Mouse (Mus musculus): ENCODE results near the gene Elovl2. TPM values are rescaled to one million over a fixed set of nuclear protein-coding genes. Genes with fewer than 3 reads are reported as not detected.

Gene Elovl2
- polyA plus RNA-seq, 1 experiment from 2014 or later: 51.4 TPM

Other genes starting within 250 kb of the Elovl2 start
- 71.7 and 81.0 TPM in 2 replicates for gene Pak1ip1, start 219.4 kb downstream of the Elovl2 start, polyA plus RNA-seq (2015; fragmentation: Nextera tagmentation; extraction: Ambion mirVana)
- 109 and 113 TPM in 2 replicates for gene Tmem14c, start 204.1 kb downstream of the Elovl2 start, polyA plus RNA-seq (2015; fragmentation: Nextera tagmentation; extraction: Ambion mirVana)
- 1.6 and 2.1 TPM in 2 replicates for gene Mak, start 140.7 kb downstream of the Elovl2 start, polyA plus RNA-seq (2015; fragmentation: Nextera tagmentation; extraction: Ambion mirVana)
- not detected in 2 replicates for gene Gcm2, start 109.4 kb downstream of the Elovl2 start, polyA plus RNA-seq (2015; fragmentation: Nextera tagmentation; extraction: Ambion mirVana)
- not detected in 2 replicates for gene Sycp2l, start 106.1 kb downstream of the Elovl2 start, polyA plus RNA-seq (2015; fragmentation: Nextera tagmentation; extraction: Ambion mirVana)
- gene Smim13, start 29.4 kb upstream of the Elovl2 start, polyA plus RNA-seq (2015; fragmentation: Nextera tagmentation; extraction: Ambion mirVana): 26.9 and 28.2 TPM in 2 replicates
- not detected in 2 replicates for gene Gm17364, start 53.6 kb upstream of the Elovl2 start, polyA plus RNA-seq (2015; fragmentation: Nextera tagmentation; extraction: Ambion mirVana)